Mouse (Mus musculus): ENCODE measurements at regions not wholly inside any gene's neighbourhood (a gene's known extent, or its start where the extent isn't known, plus 50 kb on each side); places are given as distances from the start of the nearest gene placed in this dataset.

DNA sequence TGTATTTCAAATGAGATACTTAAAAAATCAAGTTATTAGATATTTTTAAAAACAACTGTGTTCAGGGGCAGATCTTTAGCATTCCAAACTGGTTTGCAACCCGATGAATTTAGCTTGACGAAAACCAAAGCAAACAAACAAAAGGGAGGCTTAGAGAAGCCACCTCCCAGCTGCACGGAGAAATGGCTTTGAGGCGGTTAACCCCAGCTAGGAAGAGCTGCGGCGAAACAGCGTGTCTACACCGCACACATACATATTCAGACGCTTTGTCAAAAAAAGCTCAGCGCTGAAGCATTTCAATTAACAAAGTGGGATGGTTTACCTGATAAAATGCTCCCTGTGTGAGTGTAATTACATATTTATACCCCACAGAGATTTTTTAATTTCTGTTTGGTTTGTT lies 123.0 kb upstream of the Ap5m1 start:
- H3K27ac ChIP-seq (replicated peaks): no peak overlapping the region
- H3K4me2 ChIP-seq: no peak overlapping the region
- WGBS: 67% methylated on average over 10 of the region's 10 CpGs
- no peak overlapping the region for H3K9ac ChIP-seq
- H3K27me3 ChIP-seq (replicated peaks): no peaks in the 10 kb centered on the region
- H3K36me3 ChIP-seq: no peaks in the 10 kb centered on the region
- no peak overlapping the region for H3K4me3 ChIP-seq
- ATAC-seq (ENCODE audit: extremely low read depth, insufficient number of reproducible peaks, low FRiP score, low TSS enrichment): no peak
- H3K4me1 ChIP-seq: no peaks in the 10 kb centered on the region
- no peaks in the 10 kb centered on the region for H3K9me3 ChIP-seq

DNA sequence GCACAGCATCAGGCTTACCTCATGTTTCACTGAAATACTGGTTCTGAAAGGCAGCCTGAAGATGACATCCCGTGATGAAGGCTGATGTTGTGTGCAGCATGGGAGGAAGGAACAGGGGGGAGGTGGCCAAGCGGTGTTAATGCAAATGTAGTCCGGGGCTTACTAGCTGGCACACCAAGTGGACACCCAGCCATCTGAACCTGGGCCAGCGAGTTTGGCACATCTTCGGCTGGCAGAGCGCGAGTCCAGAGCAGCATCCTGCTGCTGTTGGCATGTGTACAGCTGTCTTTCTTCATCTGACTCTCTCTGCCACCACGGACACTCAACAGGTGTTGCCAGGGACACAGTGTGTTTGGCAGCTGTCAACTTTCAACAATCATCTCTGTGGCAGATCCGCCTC lies 135.0 kb upstream of the Ap5m1 start:
- ATAC-seq (ENCODE audit: extremely low read depth, insufficient number of reproducible peaks, low FRiP score, low TSS enrichment): no peak
- H3K9ac ChIP-seq: no peak overlapping the region
- no peaks in the 10 kb centered on the region for H3K36me3 ChIP-seq
- H3K27me3 ChIP-seq (replicated peaks): no peaks in the 10 kb centered on the region
- H3K4me3 ChIP-seq: no peak overlapping the region
- H3K4me2 ChIP-seq: no peak overlapping the region
- H3K4me1 ChIP-seq: no peaks in the 10 kb centered on the region
- H3K9me3 ChIP-seq: no peaks in the 10 kb centered on the region
- H3K27ac ChIP-seq (replicated peaks): no peak overlapping the region
- 79% methylated on average over 9 of the region's 9 CpGs for WGBS

DNA sequence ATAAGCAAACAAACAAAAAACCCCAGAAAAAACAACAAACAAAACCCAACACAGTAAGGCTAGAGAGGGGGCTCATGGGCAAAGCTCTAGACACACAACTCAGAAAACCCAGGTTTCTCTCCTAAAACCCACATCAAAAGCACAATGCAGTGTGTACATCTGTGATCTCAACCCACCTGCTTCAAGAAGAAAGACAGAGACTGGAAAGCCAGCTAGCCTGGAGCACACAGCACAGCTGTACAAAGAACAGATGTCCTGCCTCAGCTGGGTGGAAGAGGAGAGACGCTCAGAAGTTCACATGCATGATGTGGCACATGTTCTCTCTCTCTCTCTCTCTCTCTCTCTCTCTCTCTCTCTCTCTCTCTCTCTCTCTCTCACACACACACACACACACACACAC lies 140.0 kb upstream of the Ap5m1 start:
- Histone ChIP-seq H3K4me2 (no peak overlapping the region), H3K4me1 (no peaks in the 10 kb centered on the region), H3K4me3 (no peak overlapping the region), H3K9me3 (no peaks in the 10 kb centered on the region), H3K27me3 (replicated peaks) (no peaks in the 10 kb centered on the region), H3K36me3 (no peaks in the 10 kb centered on the region), H3K27ac (replicated peaks) (no peak overlapping the region), H3K9ac (no peak overlapping the region)
- WGBS: 62% methylated on average over 1 of the region's 1 CpGs
- ATAC-seq (ENCODE audit: extremely low read depth, insufficient number of reproducible peaks, low FRiP score, low TSS enrichment): no peak

DNA sequence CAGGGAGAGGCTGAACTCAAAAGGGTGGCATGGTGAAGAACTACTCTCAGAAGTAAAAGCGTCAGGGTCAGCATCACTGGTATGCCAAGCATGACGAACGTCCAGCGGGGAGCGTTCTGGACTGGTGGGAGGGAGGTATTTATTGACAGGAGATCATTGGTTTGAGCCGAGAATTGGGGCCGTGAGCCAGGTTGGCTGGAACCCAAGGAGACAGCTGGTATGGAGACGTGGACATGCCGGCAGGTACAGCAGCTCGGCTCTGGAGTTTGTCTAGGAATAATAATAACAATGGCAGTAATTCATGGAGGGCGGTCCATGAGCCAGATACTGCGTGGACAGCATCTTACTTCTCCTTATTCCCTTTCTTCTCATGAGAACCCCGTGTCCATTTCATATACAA lies 156.5 kb upstream of the Ap5m1 start:
- Histone ChIP-seq H3K27ac (replicated peaks) (no peak overlapping the region), H3K4me1 (no peaks in the 10 kb centered on the region), H3K9me3 (no peaks in the 10 kb centered on the region), H3K9ac (no peak overlapping the region), H3K36me3 (no peaks in the 10 kb centered on the region), H3K27me3 (replicated peaks) (0 out of 2 replicates have a peak, but pooled peaks cover 4% of the 10 kb centered on the region), H3K4me3 (no peak overlapping the region), H3K4me2 (no peak overlapping the region)
- ATAC-seq (ENCODE audit: extremely low read depth, insufficient number of reproducible peaks, low FRiP score, low TSS enrichment): no peak
- WGBS: 60% methylated on average over 13 of the region's 13 CpGs

DNA sequence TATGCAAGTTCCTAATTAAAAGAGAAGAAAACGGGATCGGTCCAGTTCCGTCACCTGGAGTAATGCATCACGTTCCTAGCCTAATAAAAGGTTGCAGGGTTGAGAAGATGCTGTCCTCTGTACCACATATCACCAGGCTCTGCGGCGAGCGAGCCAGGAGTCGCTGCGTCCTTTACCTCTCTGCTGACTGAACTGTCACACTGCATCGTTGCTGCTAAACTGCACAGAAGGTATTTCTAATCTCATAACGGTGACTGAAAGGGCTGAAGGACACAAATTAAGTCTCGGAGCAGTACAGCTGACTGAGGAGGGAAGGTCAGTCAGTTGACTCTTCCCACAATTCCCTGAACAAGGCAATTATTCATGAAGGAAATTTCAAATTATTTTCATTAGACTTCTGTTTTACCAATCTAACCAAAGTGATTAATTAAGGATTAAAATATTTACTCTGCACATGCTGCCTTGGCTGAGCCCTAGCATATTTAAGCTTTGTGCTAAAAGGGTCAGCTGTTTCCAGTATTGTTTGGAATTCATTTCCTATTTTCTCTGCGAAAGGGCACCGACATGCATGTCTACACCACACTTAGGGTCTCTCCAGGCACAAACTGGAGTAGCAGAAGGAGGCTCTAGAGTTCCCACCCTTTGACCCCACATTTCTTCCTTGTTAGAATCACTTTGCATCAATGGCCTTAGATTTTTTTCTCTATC lies 157.8 kb upstream of the Ap5m1 start:
- H3K4me1 ChIP-seq: no peaks in the 10 kb centered on the region
- H3K9ac ChIP-seq: no peak overlapping the region
- H3K27me3 ChIP-seq (replicated peaks): 0 out of 2 replicates have a peak, but pooled peaks cover 4% of the 10 kb centered on the region
- H3K4me2 ChIP-seq: no peak overlapping the region
- 69% methylated on average over 14 of the region's 14 CpGs for WGBS
- H3K27ac ChIP-seq (replicated peaks): no peak overlapping the region
- no peak for ATAC-seq (ENCODE audit: extremely low read depth, insufficient number of reproducible peaks, low FRiP score, low TSS enrichment)
- H3K9me3 ChIP-seq: no peaks in the 10 kb centered on the region
- H3K4me3 ChIP-seq: no peak overlapping the region
- no peaks in the 10 kb centered on the region for H3K36me3 ChIP-seq

DNA sequence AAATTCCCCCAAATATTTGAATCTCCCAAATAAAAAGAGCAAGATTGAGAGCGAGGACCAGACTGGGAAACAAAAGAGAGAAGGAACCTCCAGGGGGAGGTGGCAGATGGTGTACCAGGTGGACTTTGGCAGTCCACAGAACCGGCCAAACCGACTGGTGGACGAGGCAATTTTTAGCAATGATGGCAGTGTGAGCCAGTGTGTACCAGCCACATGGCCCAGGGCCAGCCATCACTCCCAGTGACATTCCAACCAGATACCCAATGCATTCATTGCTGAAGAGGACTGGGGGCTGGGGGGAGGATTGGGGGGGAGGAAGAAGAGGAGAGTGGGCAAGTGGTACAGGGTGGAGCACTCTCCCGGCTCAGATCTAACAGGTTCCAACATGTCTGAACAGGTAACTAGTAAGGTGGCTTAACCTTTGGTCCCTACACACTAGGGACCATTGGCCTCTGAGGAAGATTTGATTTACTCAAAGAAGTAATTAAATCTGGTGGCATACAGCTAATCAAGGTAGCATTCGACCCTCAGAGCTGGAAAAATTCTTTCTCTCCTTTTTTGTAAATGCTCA lies 158.4 kb upstream of the Ap5m1 start:
- ATAC-seq (ENCODE audit: extremely low read depth, insufficient number of reproducible peaks, low FRiP score, low TSS enrichment): no peak
- Histone ChIP-seq H3K4me2 (no peak overlapping the region), H3K27me3 (replicated peaks) (0 out of 2 replicates have a peak, but pooled peaks cover 4% of the 10 kb centered on the region), H3K36me3 (no peaks in the 10 kb centered on the region), H3K4me3 (no peak overlapping the region), H3K9ac (no peak overlapping the region), H3K9me3 (no peaks in the 10 kb centered on the region), H3K27ac (replicated peaks) (no peak overlapping the region), H3K4me1 (no peaks in the 10 kb centered on the region)
- WGBS: 66% methylated on average over 6 of the region's 6 CpGs

DNA sequence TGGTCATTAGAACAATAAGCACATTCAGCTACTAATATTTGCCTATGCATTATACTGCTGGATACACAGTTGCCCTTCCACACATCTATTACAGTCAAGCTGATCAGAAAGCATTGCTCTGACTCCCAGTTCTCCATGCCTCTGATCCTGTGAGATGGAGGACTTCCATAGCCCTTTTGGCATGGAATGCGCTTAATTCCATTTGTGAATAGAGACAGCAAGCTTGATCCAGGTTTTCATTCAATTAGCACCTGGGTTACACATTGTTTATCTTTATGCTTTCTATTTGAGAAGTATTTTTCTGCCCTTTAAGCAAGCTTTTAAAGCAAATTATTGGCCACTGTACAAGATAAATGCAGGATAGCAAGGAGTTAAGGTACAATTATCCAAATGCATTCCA lies 158.9 kb upstream of the Ap5m1 start:
- no peak overlapping the region for H3K4me3 ChIP-seq
- no peak for ATAC-seq (ENCODE audit: extremely low read depth, insufficient number of reproducible peaks, low FRiP score, low TSS enrichment)
- H3K4me2 ChIP-seq: no peak overlapping the region
- no peak overlapping the region for H3K27ac ChIP-seq (replicated peaks)
- 77% methylated on average over 1 of the region's 1 CpGs for WGBS
- H3K4me1 ChIP-seq: no peaks in the 10 kb centered on the region
- H3K27me3 ChIP-seq (replicated peaks): 0 out of 2 replicates have a peak, but pooled peaks cover 4% of the 10 kb centered on the region
- H3K36me3 ChIP-seq: no peaks in the 10 kb centered on the region
- H3K9me3 ChIP-seq: no peaks in the 10 kb centered on the region
- H3K9ac ChIP-seq: no peak overlapping the region

DNA sequence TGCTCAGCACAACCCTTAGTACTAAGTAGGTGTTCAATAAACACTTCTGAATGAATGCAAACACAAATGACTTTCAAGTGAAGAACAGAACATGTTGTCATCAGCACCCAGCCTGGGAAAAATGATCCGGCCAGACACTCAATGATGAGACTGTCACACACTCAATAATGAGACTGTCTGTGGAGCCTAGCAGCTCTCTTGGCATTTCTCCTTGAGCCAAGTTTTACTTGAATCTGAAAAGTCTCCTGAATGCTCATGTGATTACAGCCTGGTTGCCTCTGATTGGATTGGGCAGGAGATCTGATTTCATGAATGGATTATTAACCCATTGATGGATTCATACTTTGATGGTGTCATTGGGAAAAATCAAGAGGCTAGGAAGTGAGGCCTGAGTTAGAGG lies 161.3 kb upstream of the Ap5m1 start:
- Histone ChIP-seq H3K36me3 (no peaks in the 10 kb centered on the region), H3K9me3 (no peaks in the 10 kb centered on the region), H3K4me3 (no peak overlapping the region), H3K9ac (no peak overlapping the region), H3K27me3 (replicated peaks) (no peaks in the 10 kb centered on the region), H3K4me1 (no peaks in the 10 kb centered on the region), H3K27ac (replicated peaks) (no peak overlapping the region), H3K4me2 (no peak overlapping the region)
- 70% methylated on average over 1 of the region's 1 CpGs for WGBS
- no peak for ATAC-seq (ENCODE audit: extremely low read depth, insufficient number of reproducible peaks, low FRiP score, low TSS enrichment)

DNA sequence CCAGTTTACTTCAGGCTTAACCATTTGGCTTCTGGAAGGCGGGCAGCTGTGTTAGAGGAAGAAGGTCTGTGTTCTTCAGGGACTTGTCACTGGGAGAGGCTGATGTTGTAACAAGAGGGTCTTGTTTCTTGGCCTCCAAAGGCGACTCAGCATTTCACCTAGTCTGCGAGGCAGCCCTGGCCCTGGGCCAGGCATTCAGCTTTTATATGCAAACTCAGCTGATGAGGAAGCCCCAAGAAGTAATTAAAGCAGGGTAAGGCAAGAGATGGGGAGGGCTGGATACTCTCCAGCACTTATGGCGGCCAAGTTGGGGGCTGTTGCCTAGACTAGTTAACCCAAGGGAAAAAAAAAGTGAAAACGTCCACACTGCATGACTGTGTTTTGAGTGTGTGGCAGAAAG lies 162.4 kb upstream of the Ap5m1 start:
- ATAC-seq (ENCODE audit: extremely low read depth, insufficient number of reproducible peaks, low FRiP score, low TSS enrichment): no peak
- 37% methylated on average over 5 of the region's 5 CpGs for WGBS

DNA sequence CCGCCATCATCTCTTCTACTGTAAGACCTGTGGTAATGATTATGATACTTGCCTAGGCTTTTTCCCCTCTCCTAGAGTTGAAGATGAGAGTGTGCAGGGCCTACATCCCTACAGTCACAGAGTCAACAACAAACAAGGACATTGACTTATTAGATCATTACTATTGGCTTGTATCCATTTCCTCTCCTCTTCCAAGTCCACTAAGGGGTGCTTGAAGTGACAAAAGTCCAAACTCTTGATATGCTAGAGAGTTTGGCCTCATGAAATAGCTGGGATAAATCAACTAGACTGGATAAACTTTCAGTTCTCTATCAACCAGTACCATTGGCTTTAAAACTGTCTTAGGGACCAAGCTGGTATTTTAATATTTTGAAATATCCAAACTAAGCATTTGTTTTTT lies 165.7 kb upstream of the Ap5m1 start:
- Histone ChIP-seq H3K27me3 (replicated peaks) (no peaks in the 10 kb centered on the region), H3K4me3 (no peak overlapping the region), H3K36me3 (no peaks in the 10 kb centered on the region), H3K4me2 (no peak overlapping the region), H3K4me1 (no peaks in the 10 kb centered on the region), H3K9me3 (no peaks in the 10 kb centered on the region), H3K9ac (no peak overlapping the region), H3K27ac (replicated peaks) (no peak overlapping the region)
- ATAC-seq (ENCODE audit: extremely low read depth, insufficient number of reproducible peaks, low FRiP score, low TSS enrichment): no peak
- 72% methylated on average over 1 of the region's 1 CpGs for WGBS

More for the DNA sequence above, 162.4 kb upstream of the Ap5m1 start:
- Histone ChIP-seq H3K4me3 (no peak overlapping the region), H3K9ac (no peak overlapping the region), H3K36me3 (no peaks in the 10 kb centered on the region), H3K27ac (replicated peaks) (no peak overlapping the region), H3K27me3 (replicated peaks) (no peaks in the 10 kb centered on the region), H3K4me1 (no peaks in the 10 kb centered on the region), H3K9me3 (no peaks in the 10 kb centered on the region), H3K4me2 (no peak overlapping the region)

DNA sequence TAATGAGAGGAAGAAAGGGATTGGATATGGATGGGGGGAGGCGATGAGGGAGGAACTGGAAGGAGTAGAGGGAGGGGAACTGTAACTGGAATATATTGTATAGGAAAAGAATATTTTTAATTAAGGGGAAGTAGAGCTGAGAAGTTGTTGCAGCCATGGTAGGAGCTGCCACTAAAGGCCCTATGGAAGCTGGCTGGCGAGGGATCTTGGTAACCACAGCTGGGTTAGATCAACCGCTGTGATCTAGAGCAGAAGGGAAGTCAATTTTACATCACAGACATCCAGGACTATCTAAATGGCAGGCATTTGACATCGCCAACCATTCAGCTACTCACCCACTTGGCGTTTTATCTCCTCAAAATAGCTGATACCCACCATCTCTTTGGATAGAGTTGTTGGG lies 168.8 kb upstream of the Ap5m1 start:
- no peak for ATAC-seq (ENCODE audit: extremely low read depth, insufficient number of reproducible peaks, low FRiP score, low TSS enrichment)
- WGBS: 81% methylated on average over 5 of the region's 5 CpGs

DNA sequence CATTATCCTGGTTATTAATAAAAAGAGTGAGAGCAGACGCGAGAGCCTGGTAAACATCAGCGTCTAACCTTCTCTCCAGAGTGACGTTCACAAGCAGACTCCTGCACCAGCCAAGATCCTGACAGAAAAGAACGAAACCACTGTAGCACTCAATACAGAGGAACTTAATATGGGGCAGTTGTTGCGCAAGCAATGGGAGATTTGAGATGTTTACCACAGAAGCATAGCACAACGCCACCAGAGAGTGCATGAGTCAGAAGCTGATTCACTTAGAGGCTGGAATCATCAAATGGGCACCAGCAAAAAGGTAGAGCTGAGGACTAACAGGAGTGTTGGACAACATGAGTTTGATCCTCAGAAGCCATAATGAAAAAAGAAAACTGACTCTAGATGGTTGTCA lies 169.7 kb upstream of the Ap5m1 start:
- WGBS: 72% methylated on average over 7 of the region's 7 CpGs
- ATAC-seq (ENCODE audit: extremely low read depth, insufficient number of reproducible peaks, low FRiP score, low TSS enrichment): no peak

More for the DNA sequence above, 168.8 kb upstream of the Ap5m1 start:
- no peak overlapping the region for H3K9ac ChIP-seq
- no peak overlapping the region for H3K4me3 ChIP-seq
- no peak overlapping the region for H3K27ac ChIP-seq (replicated peaks)
- no peak overlapping the region for H3K4me2 ChIP-seq
- no peaks in the 10 kb centered on the region for H3K9me3 ChIP-seq
- H3K36me3 ChIP-seq: no peaks in the 10 kb centered on the region
- no peaks in the 10 kb centered on the region for H3K4me1 ChIP-seq
- peaks cover 4% of the 10 kb centered on the region; the same call in 1 of the 2 replicates for H3K27me3 ChIP-seq (replicated peaks)

More for the DNA sequence above, 169.7 kb upstream of the Ap5m1 start:
- Histone ChIP-seq H3K4me2 (no peak overlapping the region), H3K9me3 (no peaks in the 10 kb centered on the region), H3K27ac (replicated peaks) (no peak overlapping the region), H3K36me3 (no peaks in the 10 kb centered on the region), H3K27me3 (replicated peaks) (peaks cover 4% of the 10 kb centered on the region; the same call in 1 of the 2 replicates), H3K4me1 (no peaks in the 10 kb centered on the region), H3K9ac (no peak overlapping the region), H3K4me3 (no peak overlapping the region)
